Mouse (Mus musculus): ENCODE measurements around the gene Nxnl2. TPM values are rescaled to one million over a fixed set of nuclear protein-coding genes. Genes with fewer than 3 reads are reported as not detected.
"Not testable (repeated sequence)": the region's sequence is repeated elsewhere in the genome, so short reads cannot be mapped to it uniquely, and the experiment has no call there.

Nxnl2 gene
- total RNA-seq, 2 experiments from 2014 or later: 0.44 TPM; not detected in 1

DNA sequence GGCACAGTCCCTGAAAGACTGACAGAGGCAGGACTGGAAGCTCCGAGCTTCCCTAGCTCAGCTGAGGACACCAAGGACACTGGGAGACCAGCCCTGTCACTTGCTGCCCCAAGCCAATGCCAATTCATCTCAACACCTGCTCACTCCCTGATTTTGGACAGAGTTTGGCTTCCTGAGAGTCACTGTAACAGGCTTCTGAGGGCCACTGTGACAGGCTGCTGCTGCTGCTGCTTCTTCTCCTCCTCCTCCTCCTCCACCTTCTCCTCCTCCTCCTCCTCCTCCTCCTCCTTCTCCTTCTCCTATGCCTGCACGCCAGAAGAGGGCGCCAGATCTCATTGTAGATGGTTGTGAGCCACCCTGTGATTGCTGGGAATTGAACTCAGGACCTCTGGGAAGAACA, 19.5 kb downstream of the Nxnl2 start:
- Histone ChIP-seq H3K4me3 (no peak overlapping the region), H3K27ac (no peak overlapping the region)
- DNase-seq (ENCODE audit: extremely low spot score in 1 of 2, low spot score in 2 of 2): no peak
- no peak for TF ChIP-seq CTCF (IDR thresholded peaks at IDR 0.05)
- intact Hi-C loops (cut with DNase I): loop anchor here (5.0 to 10.0 kb wide), 2 partner anchors 238 to 424 kb away; no protein-coding TSS in a partner anchor

DNA sequence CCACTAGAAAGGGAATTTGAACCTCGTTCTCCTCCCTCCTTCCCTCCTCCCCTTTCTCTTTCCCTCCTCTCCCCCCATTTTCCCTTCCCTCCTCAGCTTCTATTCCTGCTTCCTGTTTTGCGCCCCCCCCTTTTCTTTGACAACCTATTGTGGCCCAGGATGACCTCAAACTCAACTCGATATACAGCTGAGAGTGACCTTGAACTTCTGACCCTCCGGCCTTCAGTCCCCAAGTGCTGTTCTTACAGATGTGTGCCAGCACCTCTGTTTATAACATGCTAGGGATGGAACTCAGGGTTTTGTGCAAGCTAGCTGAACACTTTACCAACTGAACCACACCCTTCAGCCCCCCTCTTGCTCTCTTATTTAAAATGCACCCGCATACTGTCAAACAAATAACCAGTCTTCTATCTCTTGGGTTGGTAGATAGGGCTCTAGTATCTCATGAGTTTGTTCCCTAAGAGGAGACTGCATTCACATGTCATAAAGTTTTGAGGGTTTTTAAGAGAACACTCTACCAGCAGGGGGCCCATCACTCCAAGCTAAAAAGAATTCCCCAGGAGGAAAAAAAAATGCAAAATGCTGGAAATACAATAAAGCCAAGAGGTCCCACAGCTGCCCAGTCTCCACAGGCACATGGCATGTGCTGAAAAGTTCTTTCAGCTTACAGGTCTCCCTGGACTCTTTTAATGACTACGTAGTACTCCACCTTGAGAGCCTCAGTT, 20.8 kb downstream of the Nxnl2 start:
- intact Hi-C loops (cut with DNase I): loop anchor here (2.0 to 10.0 kb wide), 3 partner anchors 227 to 423 kb away; no protein-coding TSS in a partner anchor
- Histone ChIP-seq H3K4me3 (no peak overlapping the region), H3K27ac (no peak overlapping the region)
- DNase-seq (ENCODE audit: extremely low spot score in 1 of 2, low spot score in 2 of 2): peak; percentile 32 to 53
- TF ChIP-seq CTCF (IDR thresholded peaks at IDR 0.05): peak; percentile 59

DNA sequence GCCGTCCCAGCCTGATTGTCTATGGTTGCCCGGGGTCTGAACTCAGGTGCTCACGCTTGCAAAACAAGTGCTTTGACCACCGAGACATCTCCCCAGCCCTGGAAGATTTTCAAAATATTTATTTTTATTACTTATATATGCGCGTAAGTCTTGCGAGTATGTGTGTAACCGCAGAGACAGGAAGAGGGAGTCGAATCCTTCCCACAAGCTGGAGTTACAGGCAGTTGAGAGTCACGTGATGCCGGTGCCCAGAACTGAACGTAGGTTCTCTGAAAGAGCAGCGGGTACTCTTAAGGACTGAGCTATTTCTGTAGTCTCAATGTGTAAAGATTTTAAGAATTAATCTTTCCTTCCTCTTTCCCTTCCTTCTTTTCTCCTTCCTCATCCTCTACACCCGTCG, 23.1 kb downstream of the Nxnl2 start:
- no peak for TF ChIP-seq CTCF (IDR thresholded peaks at IDR 0.05)
- intact Hi-C loops (cut with DNase I): loop anchor here (2.0 to 10.0 kb wide), 3 partner anchors 225 to 421 kb away; no protein-coding TSS in a partner anchor

DNA sequence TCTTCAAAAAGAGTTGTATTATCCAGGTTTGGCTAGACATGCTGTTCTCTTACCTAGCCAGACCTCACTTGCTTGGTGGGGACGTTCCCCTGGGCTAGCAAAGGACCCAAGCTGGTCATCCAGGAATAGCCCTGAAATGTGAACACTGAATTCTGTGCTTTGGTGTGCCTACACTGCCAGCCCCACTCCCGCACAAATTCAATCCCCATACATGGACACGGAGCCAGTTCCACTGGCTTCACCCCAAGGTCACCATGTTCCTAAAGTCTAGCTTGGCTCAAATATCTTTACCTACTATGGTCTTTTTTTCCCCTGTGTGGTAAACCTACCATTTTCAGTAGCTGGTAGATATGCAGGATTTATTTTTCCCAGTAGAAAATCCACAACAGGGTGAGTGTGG, 26.9 kb downstream of the Nxnl2 start:
- TF ChIP-seq CTCF (IDR thresholded peaks at IDR 0.05): no peak
- Histone ChIP-seq H3K27ac (peak overlapping the region; percentile 62; the same call in 1 of the 2 replicates), H3K4me3 (no peak overlapping the region)
- intact Hi-C loops (cut with DNase I): loop anchor here (10.0 kb wide), 1 partner anchor 417 kb away; no protein-coding TSS in a partner anchor
- no peak for DNase-seq (ENCODE audit: extremely low spot score in 1 of 2, low spot score in 2 of 2)

More for the DNA sequence above, 23.1 kb downstream of the Nxnl2 start:
- H3K4me3 ChIP-seq: no peak overlapping the region
- no peak for DNase-seq (ENCODE audit: extremely low spot score in 1 of 2, low spot score in 2 of 2)
- no peak overlapping the region for H3K27ac ChIP-seq

DNA sequence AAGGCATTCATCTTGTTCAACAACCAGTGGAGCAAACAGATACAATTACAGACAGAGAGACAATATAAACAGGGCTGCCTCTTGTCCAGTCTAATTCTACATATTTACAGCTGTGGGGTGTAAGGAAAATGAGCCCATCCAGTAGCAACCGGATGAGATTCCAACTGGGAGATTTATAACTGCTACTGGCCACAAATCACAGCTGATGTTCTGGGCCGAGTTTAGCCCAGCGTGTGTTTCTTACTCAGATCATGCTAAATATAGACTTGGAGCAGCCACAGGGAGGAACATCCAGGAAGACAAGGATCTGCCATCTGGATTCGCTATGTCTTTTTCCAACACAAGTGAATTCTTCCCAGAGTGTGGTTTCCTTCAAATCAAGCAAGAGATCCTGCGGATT, 27.4 kb downstream of the Nxnl2 start:
- peak overlapping the region; percentile 62; the same call in 1 of the 2 replicates for H3K27ac ChIP-seq
- TF ChIP-seq CTCF (IDR thresholded peaks at IDR 0.05): no peak
- intact Hi-C loops (cut with DNase I): loop anchor here (10.0 kb wide), 1 partner anchor 417 kb away; no protein-coding TSS in a partner anchor
- DNase-seq (ENCODE audit: extremely low spot score in 1 of 2, low spot score in 2 of 2): peak; percentile 16 to 34
- H3K4me3 ChIP-seq: no peak overlapping the region

DNA sequence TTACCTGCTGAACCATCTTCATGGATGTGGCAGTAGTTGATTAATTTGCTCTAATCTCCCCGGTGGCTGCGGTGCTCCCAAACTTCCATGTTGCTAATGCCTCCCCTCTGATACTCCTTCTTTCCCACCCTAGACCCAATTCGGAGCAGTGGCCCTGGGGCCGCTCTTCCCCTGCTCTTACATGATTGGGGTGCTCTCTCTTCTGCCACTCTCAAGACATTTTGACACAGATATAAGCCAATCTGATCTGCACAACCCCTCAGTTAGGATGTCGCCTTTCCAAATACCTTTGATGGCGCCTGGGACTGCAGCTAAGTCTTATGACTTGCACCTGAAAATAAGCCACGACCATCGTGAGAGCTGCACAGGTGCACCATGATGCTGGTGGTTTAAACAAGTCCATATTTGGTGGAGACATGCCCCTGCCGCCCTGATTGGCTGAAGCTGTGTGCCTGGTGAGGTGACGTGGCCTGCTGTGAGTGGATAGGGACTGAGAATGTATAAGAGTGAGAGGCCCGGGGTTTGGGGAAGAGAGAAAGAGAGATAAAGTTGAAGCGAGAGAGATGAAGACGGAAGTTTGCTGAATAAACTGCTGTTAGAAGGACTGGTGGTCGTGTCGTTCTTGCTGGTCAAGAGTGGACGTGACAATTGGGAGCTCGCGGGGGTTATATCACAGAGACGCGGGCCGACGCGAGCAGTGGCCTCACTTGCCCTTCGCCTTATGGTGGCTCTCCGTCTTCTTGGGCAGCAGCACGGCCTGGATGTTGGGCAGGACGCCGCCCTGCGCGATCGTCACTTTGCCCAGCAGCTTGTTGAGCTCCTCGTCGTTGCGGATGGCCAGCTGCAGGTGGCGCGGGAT, 31.4 kb downstream of the Nxnl2 start:
- Histone ChIP-seq H3K4me3 (peak overlapping the region; percentile 48), H3K27ac (0 out of 2 replicates have a peak overlapping the region, but pooled peaks have one; percentile 55)
- TF ChIP-seq CTCF (IDR thresholded peaks at IDR 0.05): peak; percentile 9
- DNase-seq (ENCODE audit: extremely low spot score in 1 of 2, low spot score in 2 of 2); intact Hi-C loops (cut with DNase I): not testable (repeated sequence)

DNA sequence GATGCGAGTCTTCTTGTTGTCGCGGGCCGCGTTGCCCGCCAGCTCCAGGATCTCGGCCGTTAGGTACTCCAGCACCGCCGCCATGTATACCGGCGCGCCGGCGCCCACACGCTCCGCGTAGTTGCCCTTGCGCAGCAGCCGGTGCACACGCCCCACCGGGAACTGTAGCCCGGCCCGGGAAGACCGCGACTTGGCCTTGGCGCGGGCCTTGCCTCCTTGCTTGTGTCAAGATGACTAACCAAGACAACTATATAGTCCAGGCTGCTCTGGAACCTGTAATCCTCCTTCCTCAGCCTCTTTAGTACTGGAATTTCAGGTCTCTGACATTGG, 32.0 kb downstream of the Nxnl2 start:
- peak overlapping the region; percentile 48 for H3K4me3 ChIP-seq
- 0 out of 2 replicates have a peak overlapping the region, but pooled peaks have one; percentile 55 for H3K27ac ChIP-seq
- intact Hi-C loops (cut with DNase I): not testable (repeated sequence)
- DNase-seq (ENCODE audit: extremely low spot score in 1 of 2, low spot score in 2 of 2): peak; percentile 49 to 59

DNA sequence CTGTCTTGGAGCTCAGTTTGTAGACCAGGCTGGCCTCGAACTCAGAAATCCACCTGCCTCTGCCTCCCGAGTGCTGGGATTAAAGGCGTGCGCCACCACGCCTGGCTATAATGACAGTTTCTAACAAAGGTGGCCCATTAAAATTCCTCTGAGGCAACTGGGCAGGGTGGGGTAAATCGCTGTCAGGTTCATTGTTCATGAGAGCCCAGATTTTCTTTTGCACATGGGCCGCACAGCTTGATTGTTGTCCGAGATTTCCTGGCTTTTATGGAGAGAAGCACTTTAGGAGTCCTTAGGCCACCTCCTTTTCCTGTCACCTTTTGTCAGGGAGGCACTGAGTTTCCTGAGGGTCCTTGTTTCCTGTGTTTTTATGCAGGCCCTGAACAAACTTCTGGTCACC, 32.6 kb downstream of the Nxnl2 start:
- no peak overlapping the region for H3K27ac ChIP-seq
- H3K4me3 ChIP-seq: no peak overlapping the region
- intact Hi-C loops (cut with DNase I): no loop called here
- DNase-seq (ENCODE audit: extremely low spot score in 1 of 2, low spot score in 2 of 2): no peak
- TF ChIP-seq CTCF (IDR thresholded peaks at IDR 0.05): no peak

DNA sequence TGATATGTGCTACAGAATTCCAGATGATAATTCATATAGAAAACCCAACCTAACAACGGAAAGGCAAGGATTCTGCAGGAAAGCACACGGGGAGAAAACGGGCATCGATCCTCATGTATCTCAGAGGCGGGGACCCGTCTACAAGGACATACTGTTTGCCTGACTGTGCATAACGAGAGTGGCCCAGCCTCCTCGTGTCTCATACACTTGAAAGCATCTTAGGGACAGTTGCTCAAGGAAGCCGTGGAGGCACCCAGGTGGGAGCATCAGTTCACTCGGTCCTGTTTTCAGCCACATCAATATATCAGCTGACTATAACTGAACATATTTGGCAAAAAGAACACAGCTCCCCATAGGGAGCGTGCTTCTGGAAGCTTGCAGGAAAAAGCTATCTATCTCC, 33.3 kb downstream of the Nxnl2 start:
- intact Hi-C loops (cut with DNase I); H3K4me3 ChIP-seq; H3K27ac ChIP-seq; DNase-seq (ENCODE audit: extremely low spot score in 1 of 2, low spot score in 2 of 2): not testable (repeated sequence)

DNA sequence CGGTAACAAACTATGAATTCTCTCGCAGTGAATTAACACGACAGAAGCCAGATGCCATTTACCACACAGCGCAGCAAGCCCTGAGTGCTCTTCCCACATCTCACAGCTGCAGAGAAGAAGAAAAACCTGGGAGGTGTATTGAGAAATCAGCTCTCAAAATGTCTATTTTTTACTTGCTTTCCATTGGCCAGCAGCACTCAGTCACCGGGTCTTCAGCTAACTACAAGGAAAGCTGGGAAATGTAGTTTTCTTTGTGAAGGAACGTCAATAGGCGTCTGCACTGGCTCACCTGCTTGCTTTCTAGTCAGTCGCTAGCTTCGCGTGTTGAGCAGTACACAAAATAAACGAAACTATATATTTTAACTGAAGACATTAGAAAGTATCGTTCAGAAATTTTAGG, 37.1 kb downstream of the Nxnl2 start:
- Histone ChIP-seq H3K4me3 (peak overlapping the region; percentile 28), H3K27ac (peak overlapping the region; percentile 75)
- peak in 1 of 2 experiments; percentile 27 for DNase-seq (ENCODE audit: extremely low spot score in 1 of 2, low spot score in 2 of 2)
- no peak for TF ChIP-seq CTCF (IDR thresholded peaks at IDR 0.05)
- intact Hi-C loops (cut with DNase I): loop anchor here (1.0 to 5.0 kb wide), 2 partner anchors 84 to 210 kb away; no protein-coding TSS in a partner anchor

DNA sequence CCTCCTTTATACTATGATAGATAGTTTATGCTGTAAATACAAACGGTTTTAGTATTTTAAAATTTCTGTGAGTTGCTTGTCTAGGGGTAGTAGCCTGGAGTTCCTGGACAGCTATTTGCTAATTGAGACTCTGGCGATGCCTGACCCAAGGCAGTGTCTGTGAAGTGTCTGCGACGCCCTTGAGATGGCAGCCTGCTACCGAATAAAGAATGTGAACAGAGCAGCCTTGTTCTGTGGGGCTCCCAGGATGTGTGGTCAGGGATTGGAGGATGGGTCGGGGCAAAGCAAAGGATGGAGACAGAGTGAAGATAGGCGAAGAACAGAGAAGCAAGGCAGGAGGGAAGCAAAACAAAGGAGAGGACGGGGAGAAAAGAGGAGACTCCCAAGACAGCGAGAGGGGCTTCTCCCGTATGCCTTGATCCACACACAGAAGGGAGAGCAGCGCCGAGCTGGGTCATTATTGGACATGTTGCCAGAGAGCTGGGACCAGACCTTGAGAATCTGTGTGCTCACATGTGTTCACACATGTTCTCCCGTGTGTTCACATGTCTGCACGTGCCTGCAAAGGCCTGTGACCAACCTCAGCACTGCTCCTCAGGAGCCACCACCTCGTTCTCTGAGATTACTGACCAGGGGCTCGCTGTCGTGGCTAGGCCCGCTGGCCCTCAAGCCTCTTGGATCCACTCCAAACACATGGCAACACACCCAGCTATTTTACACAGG, 37.7 kb downstream of the Nxnl2 start:
- intact Hi-C loops (cut with DNase I): loop anchor here (1.0 to 5.0 kb wide), 2 partner anchors 84 to 210 kb away; no protein-coding TSS in a partner anchor
- peak; percentile 37 to 41 for DNase-seq (ENCODE audit: extremely low spot score in 1 of 2, low spot score in 2 of 2)
- TF ChIP-seq CTCF (IDR thresholded peaks at IDR 0.05): peak; percentile 53
- H3K27ac ChIP-seq: peak overlapping the region; percentile 57
- no peak overlapping the region for H3K4me3 ChIP-seq
